Mouse (Mus musculus) CD4-positive, CD25-positive, alpha-beta regulatory T cell, adult 4 months (primary cell): ENCODE measurements around the gene Cops2. TPM values are rescaled to one million over a fixed set of nuclear protein-coding genes. Genes with fewer than 3 reads are reported as not detected.

ENCODE experiments used
- ATAC-seq: one replicate; pipeline ENCODE4 v1.8.0; 2017
- polyA plus RNA-seq, 2 experiments: library from polyadenylated mRNA; unstranded; fragments of 100-300 nt; shearing (Covaris generic); gene quantifications; one replicate each; pipeline ENCODE4 v1.2.1; 2017

Gene Cops2
- polyA plus RNA-seq, 2 experiments from 2014 or later: 74.9 to 79.6 TPM

- no peak for ATAC-seq
Measured at GRCm38 (mm10) chr2:125826201-125826600, 32.7 kb downstream of the Cops2 start.

GRCm38 (mm10) chr2:125820397-125820796 is 38.5 kb downstream of the Cops2 start:
- ATAC-seq: no peak

GRCm38 (mm10) chr2:125813972-125814595 is 44.9 kb downstream of the Cops2 start:
- no peak for ATAC-seq

GRCm38 (mm10) chr2:125811332-125811731 is 47.6 kb downstream of the Cops2 start:
- ATAC-seq: no peak

- ATAC-seq: no peak
Measured at GRCm38 (mm10) chr2:125809551-125809950, 49.4 kb downstream of the Cops2 start.

GRCm38 (mm10) chr2:125805826-125806225 is 53.1 kb downstream of the Cops2 start:
- no peak for ATAC-seq

- no peak for ATAC-seq
Measured at GRCm38 (mm10) chr2:125801947-125802346, 57.0 kb downstream of the Cops2 start.

GRCm38 (mm10) chr2:125801038-125801437 is 57.9 kb downstream of the Cops2 start:
- ATAC-seq: no peak

GRCm38 (mm10) chr2:125800428-125800827 is 58.5 kb downstream of the Cops2 start:
- ATAC-seq: no peak

GRCm38 (mm10) chr2:125797872-125798271 is 61.1 kb downstream of the Cops2 start:
- peak; percentile 81 for ATAC-seq

- no peak for ATAC-seq
Measured at GRCm38 (mm10) chr2:125795118-125795517, 63.8 kb downstream of the Cops2 start.

- no peak for ATAC-seq
Measured at GRCm38 (mm10) chr2:125794166-125794565, 64.8 kb downstream of the Cops2 start.

GRCm38 (mm10) chr2:125792879-125793261 is 66.1 kb downstream of the Cops2 start:
- no peak for ATAC-seq

GRCm38 (mm10) chr2:125792144-125792878 is 66.6 kb downstream of the Cops2 start:
- no peak for ATAC-seq

- ATAC-seq: peak; percentile 82
Measured at GRCm38 (mm10) chr2:125791485-125791885, 67.5 kb downstream of the Cops2 start.

- no peak for ATAC-seq
Measured at GRCm38 (mm10) chr2:125790242-125790641, 68.7 kb downstream of the Cops2 start.

GRCm38 (mm10) chr2:125789265-125789664 is 69.7 kb downstream of the Cops2 start:
- no peak for ATAC-seq

- ATAC-seq: no peak
Measured at GRCm38 (mm10) chr2:125788785-125789184, 70.2 kb downstream of the Cops2 start.

- ATAC-seq: peak; percentile 62
Measured at GRCm38 (mm10) chr2:125788351-125788750, 70.6 kb downstream of the Cops2 start.

- no peak for ATAC-seq
Measured at GRCm38 (mm10) chr2:125785021-125785420, 73.9 kb downstream of the Cops2 start.

GRCm38 (mm10) chr2:125784392-125784791 is 74.5 kb downstream of the Cops2 start:
- ATAC-seq: no peak

- ATAC-seq: no peak
Measured at GRCm38 (mm10) chr2:125783868-125784267, 75.1 kb downstream of the Cops2 start.

GRCm38 (mm10) chr2:125782719-125783109 is 76.2 kb downstream of the Cops2 start, which contains the start of gene Secisbp2l:
Gene Secisbp2l, minus strand, starts transcription at chr2:125782870.
- peak; percentile 90 for ATAC-seq
